In genomic region chr5:150051828-150052227, GRCm38 (mm10) we compare ENCODE assay signal across 8 mouse cellular contexts. TPM values are rescaled to one million over a fixed set of nuclear protein-coding genes. Genes with fewer than 3 reads are reported as not detected.
DNase-seq lines count a peak whose midpoint lies in the region; ATAC-seq and TF ChIP-seq lines count a peak whose summit lies in the region.

No protein-coding gene starts in this region.

- no peaks in the 10 kb centered on the region for H3K4me1 ChIP-seq in ES-E14 (ENCODE audit: control insufficient read depth in 2 of 2, insufficient read depth in 2 of 2, low read length in 2 of 2, poor library complexity in 1 of 2)
- no peaks in the 10 kb centered on the region for H3K4me1 ChIP-seq in embryonic facial prominence, embryonic 11.5 days (ENCODE audit: control insufficient read depth, insufficient read depth, low read length)

- 55% methylated on average over 5 of the region's 5 CpGs for WGBS in embryonic facial prominence, embryonic 11.5 days

- H3K27ac ChIP-seq in ES-E14 (ENCODE audit: insufficient read depth, low read depth, low read length, poor library complexity, severe bottlenecking), result no peak overlapping the region
- H3K27ac ChIP-seq in embryonic facial prominence, embryonic 11.5 days (replicated peaks; ENCODE audit: low read depth, low read length), result no peak overlapping the region

- peak; percentile 54 for DNase-seq in adrenal gland, postnatal 10 days
- DNase-seq in adrenal gland, postnatal 4 days (ENCODE audit: low spot score in 2 of 2), result no peak
- peak; percentile 44 to 52 for DNase-seq in layer of hippocampus, postnatal 10 days (ENCODE audit: low spot score in 2 of 2)
- DNase-seq in layer of hippocampus, adult 8-10 months (ENCODE audit: low spot score in 2 of 2), result no peak
- DNase-seq in ES-E14 (ENCODE audit: low read depth, low spot score), result peak; percentile 72
- DNase-seq in embryonic facial prominence, embryonic 11.5 days (ENCODE audit: low spot score), result peak; percentile 56
- DNase-seq in lung, postnatal 14 days, result peak; percentile 21

- no peaks in the 10 kb centered on the region for H3K27me3 ChIP-seq in embryonic facial prominence, embryonic 11.5 days (ENCODE audit: control insufficient read depth, insufficient read depth, low read length)

- H3K9me3 ChIP-seq in ES-E14 (ENCODE audit: control insufficient read depth, insufficient read depth, low read depth, low read length), result no peaks in the 10 kb centered on the region
- H3K9me3 ChIP-seq in embryonic facial prominence, embryonic 11.5 days (replicated peaks; ENCODE audit: control insufficient read depth, low read length), result no peaks in the 10 kb centered on the region

- H3K36me3 ChIP-seq in ES-E14 (ENCODE audit: control insufficient read depth, insufficient read depth, low read length, poor library complexity, severe bottlenecking), result no peaks in the 10 kb centered on the region
- H3K36me3 ChIP-seq in embryonic facial prominence, embryonic 11.5 days (replicated peaks; ENCODE audit: control insufficient read depth, insufficient read depth, low read depth, low read length), result no peaks in the 10 kb centered on the region

- no peak overlapping the region for H3K9ac ChIP-seq in ES-E14 (ENCODE audit: insufficient read depth, low read depth, low read length, poor library complexity, severe bottlenecking)
- no peak overlapping the region for H3K9ac ChIP-seq in embryonic facial prominence, embryonic 11.5 days (replicated peaks; ENCODE audit: low read length)

- no peak for ATAC-seq in embryonic facial prominence, embryonic 11.5 days (replicated peaks; ENCODE audit: insufficient number of reproducible peaks, low FRiP score, low TSS enrichment, low read depth)
- no peak for ATAC-seq in monocyte, adult 5-6 weeks (replicated peaks; ENCODE audit: insufficient number of reproducible peaks, low FRiP score, low TSS enrichment, poor library complexity, severe bottlenecking)

- no peak overlapping the region for H3K4me2 ChIP-seq in embryonic facial prominence, embryonic 11.5 days (ENCODE audit: low read depth, low read length)

- in situ Hi-C loops in ES-E14 (cut with MboI; ENCODE audit: low sequenced_read_pairs in 2 of 2, unreplicated experiment in 2 of 2), result no loop called here

- H3K4me3 ChIP-seq in ES-E14 (ENCODE audit: insufficient read depth in 1 of 2, low read depth in 1 of 2, low read length in 2 of 2, poor library complexity in 1 of 2, severe bottlenecking in 1 of 2), result no peak overlapping the region
- no peak overlapping the region for H3K4me3 ChIP-seq in embryonic facial prominence, embryonic 11.5 days (ENCODE audit: low read depth, low read length)

TF ChIP-seq in ES-E14, 5 proteins besides CTCF, POLR2A, EP300 and RAD21:
- TF ChIP-seq MAFK (IDR thresholded peaks at IDR 0.05; ENCODE audit: insufficient read depth, low read depth, low read length), result no peak
- TF ChIP-seq HCFC1 (IDR thresholded peaks at IDR 0.05; ENCODE audit: borderline replicate concordance, insufficient read depth, low read length), result no peak
- peak; percentile 27; the same call in 1 of the 2 replicates for TF ChIP-seq ZC3H11A (IDR thresholded peaks at IDR 0.05; ENCODE audit: borderline replicate concordance, low read depth, low read length)
TF ChIP-seq in ES-E14: peak in this region for 1.

RNA-seq across cellular contexts. Expression of gene Rxfp2, which starts 33.4 kb away (rescaled TPM):
- total RNA-seq in adrenal gland, postnatal 10 days (2021), result not detected
- under 1 TPM; 0.11 to 0.31 TPM for total RNA-seq in adrenal gland, postnatal 4 days (2021)
- total RNA-seq in layer of hippocampus, postnatal 10 days (2021), result under 1 TPM; 0.41 to 0.60 TPM
- under 1 TPM in 1 of 4 experiments, not detected in 3; 0.29 TPM for total RNA-seq in layer of hippocampus, adult 8-10 months (2022)
- 0.16 TPM in 1 of 2 replicates, not detected in the other for total RNA-seq in ES-E14 (2012; rRNA removed)
- 0.41 TPM in 1 of 2 replicates, not detected in the other for polyA plus RNA-seq in embryonic facial prominence, embryonic 11.5 days (2014; fragmentation: Nextera tagmentation; extraction: Ambion mirVana)
- not detected in 3 replicates for total RNA-seq in monocyte, adult 5-6 weeks (2017)

Comparison
In these comparisons a context has a peak if more than half of its experiments do, and no peak if none do; other contexts are left out.
1. DNase-seq: peak in adrenal gland, postnatal 10 days (single experiment), layer of hippocampus, postnatal 10 days (2 of 2), ES-E14 (single experiment), embryonic facial prominence, embryonic 11.5 days (single experiment) and lung, postnatal 14 days (single experiment); none in adrenal gland, postnatal 4 days (0 of 2) and layer of hippocampus, adult 8-10 months (0 of 2).